Mouse (Mus musculus) small intestine, adult 2 months (tissue): ENCODE measurements around the gene Dapk1. TPM values are rescaled to one million over a fixed set of nuclear protein-coding genes. Genes with fewer than 3 reads are reported as not detected.
"Not testable (repeated sequence)": the region's sequence is repeated elsewhere in the genome, so short reads cannot be mapped to it uniquely, and the experiment has no call there.

ENCODE experiments used
- H3K27ac ChIP-seq: fragments of 200-500 bp; 2 replicates; pipeline ENCODE4 v1.5.1; 2012; ENCODE audit warnings: low read depth, low read length, control low read depth, inconsistent platforms; ENCODE audit not compliant: insufficient read depth
- H3K27me3 ChIP-seq: fragments of 200-500 bp; 2 replicates; pipeline ENCODE4 v1.6.1; 2012; ENCODE audit warnings: mild to moderate bottlenecking, moderate library complexity, low read length, inconsistent platforms; ENCODE audit not compliant: control insufficient read depth, insufficient read depth
- H3K36me3 ChIP-seq: fragments of 200-500 bp; 2 replicates; pipeline ENCODE4 v1.6.1; 2012; ENCODE audit warnings: mild to moderate bottlenecking, low read length, control low read depth, inconsistent platforms; ENCODE audit not compliant: control insufficient read depth, insufficient read depth
- H3K4me1 ChIP-seq: fragments of 200-500 bp; 2 replicates; pipeline ENCODE4 v1.6.1; 2012; ENCODE audit warnings: low read length, inconsistent platforms, mixed read lengths; ENCODE audit not compliant: control insufficient read depth, insufficient read depth, insufficient read length
- H3K4me3 ChIP-seq: fragments of 200-500 bp; 2 replicates; pipeline ENCODE4 v1.5.1; 2012; ENCODE audit warnings: low read depth, mild to moderate bottlenecking, control low read depth, inconsistent platforms, low read length, moderate library complexity
- CTCF ChIP-seq: fragments of 200-500 bp; IDR thresholded peaks from 2 replicates; pipeline ENCODE4 v1.5.1; 2012; ENCODE audit warnings: low read depth, mild to moderate bottlenecking, control low read depth, inconsistent platforms, low read length, moderate library complexity, mixed read lengths; ENCODE audit not compliant: insufficient replicate concordance, insufficient read length; ENCODE audit errors: extremely low read depth
- POLR2A ChIP-seq: fragments of 200-500 bp; IDR thresholded peaks from 2 replicates; pipeline ENCODE4 v1.6.1; 2012; ENCODE audit warnings: low read depth, mild to moderate bottlenecking, control low read depth, inconsistent platforms, low read length, moderate library complexity
- WGBS: fragments of 180-500 bp; shearing (Covaris S2); methylation state at CpG from one replicate; pipeline ENCODE4 v1.1.7; 2018; 5-methylcytosine and 5-hydroxymethylcytosine counted together
- polyA plus RNA-seq: library from polyadenylated mRNA; depleted of rRNA; stranded (reverse); fragments of >200 nt; gene quantifications from 2 replicates; pipeline ENCODE4 v1.2.3, GENCODE M21; 2012

Gene Dapk1
- polyA plus RNA-seq, 1 experiment: 12.9 TPM

- no peak overlapping the region for H3K4me3 ChIP-seq
- no peaks in the 10 kb centered on the region for H3K36me3 ChIP-seq
- TF ChIP-seq CTCF (no peak), POLR2A (no peak)
- WGBS: 28% methylated on average over 8 of the region's 8 CpGs
- no peaks in the 10 kb centered on the region for H3K4me1 ChIP-seq
- no peaks in the 10 kb centered on the region for H3K27me3 ChIP-seq
- no peak overlapping the region for H3K27ac ChIP-seq
Observed at GRCm38 (mm10) chr13:60608411-60609046, 6.8 kb downstream of the Dapk1 start.

- H3K27me3 ChIP-seq: no peaks in the 10 kb centered on the region
- H3K36me3 ChIP-seq: no peaks in the 10 kb centered on the region
- H3K4me1 ChIP-seq: no peaks in the 10 kb centered on the region
- no peak overlapping the region for H3K27ac ChIP-seq
- no peak overlapping the region for H3K4me3 ChIP-seq
- TF ChIP-seq POLR2A (no peak), CTCF (no peak)
- 64% methylated on average over 4 of the region's 4 CpGs for WGBS
Observed at GRCm38 (mm10) chr13:60609234-60609633, 7.5 kb downstream of the Dapk1 start.

- Histone ChIP-seq H3K36me3 (no peaks in the 10 kb centered on the region), H3K27me3 (no peaks in the 10 kb centered on the region), H3K4me3 (no peak overlapping the region), H3K4me1 (no peaks in the 10 kb centered on the region), H3K27ac (no peak overlapping the region)
- no peak for TF ChIP-seq POLR2A
- TF ChIP-seq CTCF: no peak
- 88% methylated on average over 6 of the region's 6 CpGs for WGBS
Observed at GRCm38 (mm10) chr13:60610558-60610957, 8.8 kb downstream of the Dapk1 start.

- WGBS: 89% methylated on average over 6 of the region's 6 CpGs
- not testable (repeated sequence) for H3K27ac ChIP-seq, H3K4me3 ChIP-seq, H3K4me1 ChIP-seq, H3K27me3 ChIP-seq, H3K36me3 ChIP-seq
Observed at GRCm38 (mm10) chr13:60610971-60611370, 9.2 kb downstream of the Dapk1 start.

GRCm38 (mm10) chr13:60612160-60612559, 10.4 kb downstream of the Dapk1 start:
- Histone ChIP-seq H3K36me3 (no peaks in the 10 kb centered on the region), H3K27ac (no peak overlapping the region), H3K4me1 (no peaks in the 10 kb centered on the region), H3K27me3 (no peaks in the 10 kb centered on the region), H3K4me3 (no peak overlapping the region)
- WGBS: 53% methylated on average over 3 of the region's 3 CpGs
- TF ChIP-seq POLR2A: no peak
- TF ChIP-seq CTCF: no peak

GRCm38 (mm10) chr13:60614154-60614553, 12.4 kb downstream of the Dapk1 start:
- Histone ChIP-seq H3K27ac (no peak overlapping the region), H3K4me1 (no peaks in the 10 kb centered on the region)
- 82% methylated on average over 8 of the region's 8 CpGs for WGBS

GRCm38 (mm10) chr13:60615057-60615650, 13.4 kb downstream of the Dapk1 start:
- WGBS: 69% methylated on average over 15 of the region's 15 CpGs
- TF ChIP-seq CTCF (no peak), POLR2A (no peak)
- H3K4me1 ChIP-seq: peaks cover 2% of the 10 kb centered on the region; the same call in 1 of the 2 replicates
- H3K4me3 ChIP-seq: no peak overlapping the region
- H3K36me3 ChIP-seq: no peaks in the 10 kb centered on the region
- no peak overlapping the region for H3K27ac ChIP-seq
- no peaks in the 10 kb centered on the region for H3K27me3 ChIP-seq

More at GRCm38 (mm10) chr13:60614154-60614553, 12.4 kb downstream of the Dapk1 start:
- TF ChIP-seq POLR2A (no peak), CTCF (no peak)
- Histone ChIP-seq H3K36me3 (no peaks in the 10 kb centered on the region), H3K4me3 (no peak overlapping the region), H3K27me3 (no peaks in the 10 kb centered on the region)
